Mouse (Mus musculus) testis, adult 2 months (tissue): ENCODE measurements around the gene Tbc1d14. TPM values are rescaled to one million over a fixed set of nuclear protein-coding genes. Genes with fewer than 3 reads are reported as not detected.

Experiments used
- H3K27ac ChIP-seq: fragments of 200-500 bp; 2 replicates; pipeline ENCODE4 v1.5.1; 2012; ENCODE audit warnings: low read depth, low read length; ENCODE audit not compliant: control insufficient read depth, insufficient read depth
- H3K27me3 ChIP-seq: fragments of 200-500 bp; 2 replicates; pipeline ENCODE4 v1.6.1; 2012; ENCODE audit warnings: mild to moderate bottlenecking, low read length, moderate library complexity; ENCODE audit not compliant: control insufficient read depth, insufficient read depth
- H3K36me3 ChIP-seq: fragments of 200-500 bp; 2 replicates; pipeline ENCODE4 v1.6.1; 2012; ENCODE audit warnings: mild to moderate bottlenecking, low read length; ENCODE audit not compliant: control insufficient read depth, insufficient read depth
- H3K4me1 ChIP-seq: fragments of 200-500 bp; 2 replicates; pipeline ENCODE4 v1.6.1; 2012; ENCODE audit warnings: low read length; ENCODE audit not compliant: control insufficient read depth, insufficient read depth
- H3K4me3 ChIP-seq: fragments of 200-500 bp; 2 replicates; pipeline ENCODE4 v1.5.1; 2012; ENCODE audit warnings: low read depth, mild to moderate bottlenecking, low read length, moderate library complexity, mixed read lengths; ENCODE audit not compliant: control insufficient read depth
- CTCF ChIP-seq: fragments of 200-500 bp; IDR thresholded peaks from 2 replicates; pipeline ENCODE4 v1.5.1; 2012; ENCODE audit warnings: low read depth, mild to moderate bottlenecking, inconsistent platforms, low read length, moderate library complexity; ENCODE audit not compliant: control insufficient read depth, insufficient read depth, insufficient replicate concordance
- POLR2A ChIP-seq: fragments of 200-500 bp; IDR thresholded peaks from 2 replicates; pipeline ENCODE4 v1.6.1; 2012; ENCODE audit warnings: low read depth, mild to moderate bottlenecking, inconsistent platforms, low read length, moderate library complexity; ENCODE audit not compliant: control insufficient read depth
- polyA plus RNA-seq: library from polyadenylated mRNA; depleted of rRNA; stranded (reverse); fragments of >200 nt; gene quantifications from 2 replicates; pipeline ENCODE4 v1.2.3, GENCODE M21; 2012

The Tbc1d14 gene
- polyA plus RNA-seq, 1 experiment = 89.7 TPM

GRCm38 (mm10) chr5:36608939-36609499 lies 15.9 kb upstream of the Tbc1d14 start:
- TF ChIP-seq CTCF (no peak), POLR2A (no peak)
- Histone ChIP-seq H3K36me3 (peaks cover 1% of the 10 kb centered on the region; the same call in 1 of the 2 replicates), H3K4me3 (no peak overlapping the region), H3K4me1 (no peaks in the 10 kb centered on the region), H3K27me3 (no peaks in the 10 kb centered on the region), H3K27ac (no peak overlapping the region)

GRCm38 (mm10) chr5:36603031-36603430 lies 10.0 kb upstream of the Tbc1d14 start:
- Histone ChIP-seq H3K4me1 (no peaks in the 10 kb centered on the region), H3K4me3 (no peak overlapping the region), H3K36me3 (no peaks in the 10 kb centered on the region; the same call in 1 of the 2 replicates), H3K27me3 (no peaks in the 10 kb centered on the region), H3K27ac (no peak overlapping the region)
- TF ChIP-seq POLR2A (no peak), CTCF (peak; percentile 40; the same call in 1 of the 2 replicates)

DNA sequence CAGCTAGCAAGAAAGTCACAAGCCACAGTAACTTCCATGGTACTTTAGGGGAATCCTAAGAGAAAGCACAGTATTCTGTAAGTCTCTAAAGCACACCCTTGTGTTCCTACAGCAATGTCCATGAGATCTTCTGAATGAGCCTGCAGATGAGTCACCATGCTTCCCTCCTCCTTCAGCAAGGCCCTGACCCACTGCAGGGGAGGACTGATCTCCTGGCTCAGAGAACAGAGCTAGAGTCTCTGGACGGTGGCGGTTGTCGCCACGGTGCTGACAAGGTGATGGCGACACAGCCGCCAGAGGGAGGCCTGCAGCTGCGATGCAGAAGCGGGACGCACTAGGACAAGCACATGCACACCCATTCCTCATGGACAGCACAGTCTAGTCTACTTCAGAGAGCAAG lies 9.0 kb upstream of the Tbc1d14 start:
- no peak overlapping the region for H3K4me3 ChIP-seq
- TF ChIP-seq POLR2A (no peak), CTCF (no peak)
- no peaks in the 10 kb centered on the region for H3K4me1 ChIP-seq
- no peaks in the 10 kb centered on the region for H3K27me3 ChIP-seq
- no peaks in the 10 kb centered on the region; the same call in 1 of the 2 replicates for H3K36me3 ChIP-seq
- H3K27ac ChIP-seq = no peak overlapping the region

- no peaks in the 10 kb centered on the region for H3K27me3 ChIP-seq
- H3K36me3 ChIP-seq = no peaks in the 10 kb centered on the region; the same call in 1 of the 2 replicates
Measured at GRCm38 (mm10) chr5:36601492-36601891, 8.4 kb upstream of the Tbc1d14 start.

DNA sequence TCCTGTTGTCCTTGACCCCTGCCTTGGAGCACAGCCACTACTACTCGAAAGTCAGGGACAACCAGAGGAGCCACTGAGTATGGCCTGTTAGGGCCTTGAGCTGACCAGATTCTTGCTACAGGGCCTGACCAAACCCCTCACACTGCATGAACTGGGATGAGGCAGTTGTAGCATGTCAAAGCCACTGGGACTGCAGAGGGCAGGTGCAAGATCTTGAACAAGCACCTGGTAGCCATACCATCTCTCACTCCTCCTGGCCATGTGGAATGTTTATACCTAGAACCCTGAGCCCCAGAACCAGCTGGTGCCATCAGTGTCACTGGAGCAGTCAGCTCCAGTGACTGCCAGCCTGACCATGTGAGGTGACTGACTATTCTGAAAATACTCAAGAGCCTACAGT lies 5.8 kb upstream of the Tbc1d14 start:
- no peaks in the 10 kb centered on the region; the same call in 1 of the 2 replicates for H3K36me3 ChIP-seq

More at GRCm38 (mm10) chr5:36601492-36601891, 8.4 kb upstream of the Tbc1d14 start:
- no peaks in the 10 kb centered on the region for H3K4me1 ChIP-seq
- no peak overlapping the region for H3K27ac ChIP-seq
- no peak overlapping the region for H3K4me3 ChIP-seq
- no peak for TF ChIP-seq POLR2A
- TF ChIP-seq CTCF = no peak

DNA sequence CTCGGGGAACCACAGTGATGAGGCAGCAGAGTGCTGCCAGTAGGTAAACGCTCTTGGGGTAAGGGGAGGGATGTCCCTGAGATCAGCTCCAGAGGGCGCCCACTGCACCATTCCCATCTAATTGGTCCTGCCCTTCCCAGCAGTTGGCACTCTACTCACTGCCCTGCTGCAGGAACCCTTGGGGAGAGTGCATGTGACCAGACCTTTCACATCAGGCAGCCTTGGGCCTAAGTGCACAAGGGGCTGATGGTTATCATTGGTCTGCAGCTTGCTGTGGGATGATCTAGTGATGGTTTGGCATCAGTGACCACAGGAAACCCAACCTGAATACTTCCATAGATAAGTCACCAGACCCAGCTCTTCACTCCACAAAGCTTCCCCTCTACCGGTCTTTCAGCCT lies 4.6 kb upstream of the Tbc1d14 start:
- Histone ChIP-seq H3K4me1 (no peaks in the 10 kb centered on the region), H3K27me3 (no peaks in the 10 kb centered on the region), H3K4me3 (no peak overlapping the region), H3K36me3 (no peaks in the 10 kb centered on the region; the same call in 1 of the 2 replicates), H3K27ac (no peak overlapping the region)
- no peak for TF ChIP-seq POLR2A
- TF ChIP-seq CTCF = no peak

More for the DNA sequence above, 5.8 kb upstream of the Tbc1d14 start:
- TF ChIP-seq POLR2A (no peak), CTCF (no peak)
- Histone ChIP-seq H3K4me1 (no peaks in the 10 kb centered on the region), H3K27ac (no peak overlapping the region), H3K4me3 (no peak overlapping the region), H3K27me3 (no peaks in the 10 kb centered on the region)

- Histone ChIP-seq H3K4me3 (no peak overlapping the region), H3K36me3 (no peaks in the 10 kb centered on the region; the same call in 1 of the 2 replicates), H3K27ac (no peak overlapping the region), H3K4me1 (no peaks in the 10 kb centered on the region), H3K27me3 (no peaks in the 10 kb centered on the region)
- TF ChIP-seq CTCF (no peak), POLR2A (no peak)
Measured at GRCm38 (mm10) chr5:36596225-36596624, 3.1 kb upstream of the Tbc1d14 start.

GRCm38 (mm10) chr5:36595115-36595514 lies 2.0 kb upstream of the Tbc1d14 start:
- Histone ChIP-seq H3K27ac (no peak overlapping the region), H3K36me3 (no peaks in the 10 kb centered on the region), H3K4me1 (no peaks in the 10 kb centered on the region), H3K27me3 (no peaks in the 10 kb centered on the region), H3K4me3 (no peak overlapping the region)
- TF ChIP-seq CTCF (no peak), POLR2A (no peak)

DNA sequence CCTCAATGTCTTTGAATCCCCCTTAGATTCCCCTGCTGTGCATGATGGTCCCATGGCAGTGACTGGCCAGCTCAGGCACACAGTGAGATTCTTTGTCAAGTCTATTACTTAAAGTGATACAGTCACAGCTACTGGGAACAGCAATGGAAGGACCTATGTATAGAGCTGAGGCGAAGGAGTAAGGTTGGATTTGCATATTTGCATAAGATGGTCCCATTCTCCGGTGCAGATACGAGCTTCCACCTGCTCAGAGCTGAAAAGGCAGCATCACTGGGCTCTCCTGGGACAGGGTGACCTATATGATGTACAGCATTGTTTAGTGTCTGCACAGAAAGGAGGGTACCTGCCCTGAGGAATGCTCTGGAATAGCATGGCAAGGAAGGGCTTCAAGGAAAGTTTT lies 1.3 kb upstream of the Tbc1d14 start:
- no peak for TF ChIP-seq CTCF
- TF ChIP-seq POLR2A = no peak

More for the DNA sequence above, 1.3 kb upstream of the Tbc1d14 start:
- Histone ChIP-seq H3K36me3 (no peaks in the 10 kb centered on the region), H3K4me1 (no peaks in the 10 kb centered on the region), H3K4me3 (no peak overlapping the region), H3K27ac (no peak overlapping the region), H3K27me3 (no peaks in the 10 kb centered on the region)
